Mouse (Mus musculus) myocyte (in vitro differentiated cells): ENCODE data around the gene Slu7. TPM values are rescaled to one million over a fixed set of nuclear protein-coding genes. Genes with fewer than 3 reads are reported as not detected.

Source experiments
- H3K27me3 ChIP-seq: one replicate; pipeline ENCODE4 v1.6.1; 2011; ENCODE audit not compliant: control insufficient read depth, insufficient read depth, insufficient read length
- H3K36me3 ChIP-seq: one replicate; pipeline ENCODE4 v1.6.1; 2011; ENCODE audit not compliant: control insufficient read depth, insufficient read depth
- H3K4me2 ChIP-seq: one replicate; pipeline ENCODE4 v1.6.1; 2011; ENCODE audit warnings: low read depth, control low read depth
- H3K4me3 ChIP-seq: one replicate; pipeline ENCODE4 v1.5.1; 2011; ENCODE audit warnings: mild to moderate bottlenecking, control low read depth, moderate library complexity
- H3K79me2 ChIP-seq: one replicate; pipeline ENCODE4 v1.6.1; 2011; ENCODE audit not compliant: control insufficient read depth, insufficient read depth
- H3ac ChIP-seq: one replicate; pipeline ENCODE4 v1.6.1; 2011; ENCODE audit not compliant: control insufficient read depth, insufficient read length
- CEBPB ChIP-seq: IDR thresholded peaks from 2 replicates; pipeline ENCODE4 v1.6.1; 2011; ENCODE audit warnings: mild to moderate bottlenecking, moderate library complexity; ENCODE audit not compliant: poor library complexity, insufficient read depth, severe bottlenecking
- E2F4 ChIP-seq: IDR thresholded peaks from one replicate; pipeline ENCODE4 v1.6.1; 2011; ENCODE audit warnings: mild to moderate bottlenecking, control low read depth, moderate library complexity; ENCODE audit not compliant: insufficient read depth
- MAX ChIP-seq: IDR thresholded peaks from one replicate; pipeline ENCODE4 v1.6.1; 2011; ENCODE audit warnings: low read depth, mild to moderate bottlenecking, control low read depth
- MYOD1 ChIP-seq, 3 experiments: IDR thresholded peaks; one replicate each; pipeline ENCODE4 v1.6.1; 2011; ENCODE audit warnings: control low read depth in 2 of 3, low read depth in 2 of 3, mild to moderate bottlenecking in 2 of 3, moderate library complexity in 1 of 3; ENCODE audit not compliant: insufficient read length in 2 of 3, control insufficient read depth in 1 of 3
- MYOG ChIP-seq, 3 experiments: IDR thresholded peaks; one replicate each; pipeline ENCODE4 v1.6.1; 2011; ENCODE audit warnings: control low read depth in 2 of 3, low read depth in 2 of 3, mild to moderate bottlenecking in 2 of 3; ENCODE audit not compliant: insufficient read length in 2 of 3, control insufficient read depth in 1 of 3, insufficient read depth in 1 of 3
- POLR2A ChIP-seq: IDR thresholded peaks from one replicate; pipeline ENCODE4 v1.6.1; 2011; ENCODE audit warnings: low read depth, mild to moderate bottlenecking, control low read depth, moderate library complexity; ENCODE audit not compliant: insufficient read length
- POLR2AphosphoS2 ChIP-seq: IDR thresholded peaks from one replicate; pipeline ENCODE4 v1.6.1; 2011; ENCODE audit warnings: low read depth, control low read depth; ENCODE audit not compliant: insufficient read length
- REST ChIP-seq: IDR thresholded peaks from one replicate; pipeline ENCODE4 v1.6.1; 2011; ENCODE audit warnings: mild to moderate bottlenecking, control low read depth, moderate library complexity; ENCODE audit not compliant: insufficient read depth, insufficient read length
- SRF ChIP-seq: IDR thresholded peaks from one replicate; pipeline ENCODE4 v1.6.1; 2011; ENCODE audit warnings: low read depth; ENCODE audit not compliant: control insufficient read depth, insufficient read length
- TCF12 ChIP-seq: IDR thresholded peaks from one replicate; pipeline ENCODE4 v1.6.1; 2011; ENCODE audit warnings: mild to moderate bottlenecking, control low read depth; ENCODE audit not compliant: poor library complexity, insufficient read depth, severe bottlenecking
- TCF3 ChIP-seq: IDR thresholded peaks from one replicate; pipeline ENCODE4 v1.6.1; 2011; ENCODE audit warnings: low read depth, control low read depth; ENCODE audit not compliant: insufficient read length
- USF1 ChIP-seq: IDR thresholded peaks from one replicate; pipeline ENCODE4 v1.6.1; 2011; ENCODE audit warnings: low read depth, mild to moderate bottlenecking, control low read depth, moderate library complexity
- polyA plus RNA-seq: library from polyadenylated mRNA; unstranded; fragments of >200 nt; fragmentation: generic; extraction: Trizol; gene quantifications from one replicate; pipeline ENCODE4 v1.2.1, GENCODE M21; 2012; ENCODE audit warnings: missing spikeins

The Slu7 gene
- polyA plus RNA-seq, 1 experiment, result 22.0 TPM

DNA sequence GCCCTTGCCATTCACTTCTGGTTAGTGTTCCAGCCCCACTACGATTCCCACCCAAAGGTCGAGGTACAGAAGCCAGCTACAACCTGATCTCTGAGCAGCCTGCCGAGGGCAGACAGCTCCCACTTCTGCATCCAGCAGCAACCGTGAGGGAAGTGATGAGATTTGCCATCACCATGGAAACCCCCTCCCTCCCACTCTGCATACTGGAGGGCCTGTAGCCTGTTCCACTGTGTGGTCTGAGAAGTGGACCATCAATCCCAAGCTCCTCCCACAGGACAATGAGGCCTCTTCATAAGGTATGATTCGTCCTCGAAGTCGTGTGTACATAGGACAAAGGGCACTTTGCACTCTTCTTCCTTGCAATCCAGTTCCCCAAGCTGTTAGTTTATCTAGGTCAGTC is 16.3 kb upstream of the Slu7 start:
- TF ChIP-seq TCF12, result no peak
- no peak for TF ChIP-seq MAX
- TF ChIP-seq REST, result no peak
- no peak for TF ChIP-seq MYOG (IDR thresholded peaks at IDR 0.05; ENCODE audit: control insufficient read depth in 1 of 3, insufficient read depth in 1 of 3, insufficient read length in 2 of 3, low read depth in 2 of 3)
- no peak for TF ChIP-seq E2F4
- no peak for TF ChIP-seq CEBPB
- Histone ChIP-seq H3K4me2 (no peak overlapping the region), H3K27me3 (no peaks in the 10 kb centered on the region), H3K4me3 (no peak overlapping the region), H3K79me2 (no peaks in the 10 kb centered on the region), H3K36me3 (no peaks in the 10 kb centered on the region), H3ac (no peak overlapping the region)

DNA sequence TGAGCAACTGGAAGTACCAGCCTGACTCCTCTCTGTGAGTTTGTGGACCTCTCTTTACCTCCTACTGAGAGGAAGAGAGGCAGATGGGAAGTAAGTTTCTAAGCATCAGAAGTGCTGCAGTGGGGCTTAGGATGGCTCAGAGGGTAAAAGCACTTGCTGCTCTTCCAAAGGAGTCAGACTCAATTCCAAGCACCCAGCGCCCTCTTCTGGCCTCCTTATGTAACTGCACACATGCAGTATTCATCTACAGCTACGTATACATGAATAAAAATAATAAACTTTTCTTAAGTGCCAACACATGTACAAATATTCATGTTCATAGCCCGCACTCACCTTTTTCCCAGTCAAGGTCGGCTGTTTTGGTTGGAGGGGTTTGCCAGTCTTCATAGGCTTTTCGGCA is 9.2 kb upstream of the Slu7 start:
- Histone ChIP-seq H3ac (no peak overlapping the region), H3K4me2 (no peak overlapping the region), H3K36me3 (peaks cover 5% of the 10 kb centered on the region), H3K79me2 (peaks cover 9% of the 10 kb centered on the region), H3K4me3 (peak overlapping the region; percentile 53), H3K27me3 (no peaks in the 10 kb centered on the region)
- TF ChIP-seq USF1 (no peak), MYOG (IDR thresholded peaks at IDR 0.05; ENCODE audit: control insufficient read depth in 1 of 3, insufficient read depth in 1 of 3, insufficient read length in 2 of 3, low read depth in 2 of 3) (no peak), SRF (no peak), TCF12 (no peak), POLR2AphosphoS2 (no peak), CEBPB (no peak), REST (no peak), E2F4 (no peak), TCF3 (no peak), POLR2A (no peak), MYOD1 (IDR thresholded peaks at IDR 0.05; ENCODE audit: control insufficient read depth in 1 of 3, insufficient read length in 2 of 3, low read depth in 2 of 3) (no peak), MAX (no peak)

DNA sequence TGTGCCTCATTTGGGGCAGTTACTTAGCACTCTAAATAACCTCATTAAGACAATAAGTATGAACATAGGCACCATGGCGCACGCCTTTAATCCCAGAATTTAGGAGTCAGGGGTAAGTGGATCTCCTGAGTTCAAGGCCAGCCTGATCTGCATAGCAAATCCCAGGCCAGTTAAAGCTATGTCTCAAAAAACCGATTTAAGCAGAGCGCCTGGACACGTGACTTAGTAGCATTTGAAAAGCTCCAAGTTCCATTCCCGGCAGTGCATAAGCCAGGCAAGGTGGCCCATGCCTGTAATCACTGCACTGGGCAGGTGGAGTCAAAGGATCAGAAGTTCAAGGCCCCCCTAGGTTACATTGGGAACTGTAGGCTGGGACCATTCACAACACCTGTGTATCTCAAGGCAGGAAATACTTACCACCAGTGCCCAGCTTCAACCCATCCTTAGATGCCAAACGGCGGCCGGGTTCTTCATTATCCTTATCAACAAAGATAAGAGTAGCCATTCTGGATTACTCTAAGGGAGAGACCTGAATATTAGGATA is 8.3 kb upstream of the Slu7 start:
- H3K27me3 ChIP-seq, result no peaks in the 10 kb centered on the region
- peaks cover 5% of the 10 kb centered on the region for H3K36me3 ChIP-seq
- peak overlapping the region; percentile 53 for H3K4me3 ChIP-seq
- peak overlapping the region; percentile 74 for H3K4me2 ChIP-seq
- TF ChIP-seq E2F4 (no peak), POLR2A (no peak), MYOG (IDR thresholded peaks at IDR 0.05; ENCODE audit: control insufficient read depth in 1 of 3, insufficient read depth in 1 of 3, insufficient read length in 2 of 3, low read depth in 2 of 3) (no peak), TCF12 (no peak), USF1 (no peak), CEBPB (no peak), REST (no peak), MAX (no peak), POLR2AphosphoS2 (no peak), SRF (no peak), TCF3 (no peak), MYOD1 (IDR thresholded peaks at IDR 0.05; ENCODE audit: control insufficient read depth in 1 of 3, insufficient read length in 2 of 3, low read depth in 2 of 3) (no peak)
- peaks cover 9% of the 10 kb centered on the region for H3K79me2 ChIP-seq
- H3ac ChIP-seq, result no peak overlapping the region

DNA sequence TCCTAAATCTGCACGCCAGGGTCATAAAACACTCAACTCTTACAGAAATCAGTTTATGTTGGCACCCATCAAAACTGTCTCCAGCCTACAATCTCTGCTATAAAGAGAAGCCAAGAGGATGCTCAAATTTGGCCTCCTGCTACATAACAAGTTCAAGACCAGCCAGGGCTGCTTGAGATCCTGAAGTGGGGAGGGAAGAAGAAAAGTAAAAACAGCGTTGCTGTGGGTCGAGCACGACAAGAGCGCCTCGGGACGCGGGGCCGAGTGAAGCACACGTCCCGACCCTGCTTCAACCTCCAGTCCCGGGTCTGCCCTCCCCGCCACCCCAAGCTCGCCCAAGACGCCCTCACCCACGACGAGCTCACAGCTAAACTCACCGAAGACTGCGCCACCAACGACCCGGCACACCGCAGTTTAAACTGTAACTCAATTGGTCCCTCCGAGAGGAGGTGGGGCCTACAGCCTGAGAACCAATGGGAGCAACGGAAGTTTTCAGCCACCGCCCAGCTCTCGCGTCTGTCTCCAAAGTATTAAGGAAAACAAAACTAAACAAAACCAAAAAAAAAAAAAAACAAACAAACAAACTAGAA is 7.6 kb upstream of the Slu7 start, which contains the start of gene Pttg1:
Pttg1 (minus strand) TSS at position 428 of the 590 bp plus-strand sequence.
- Histone ChIP-seq H3K4me2 (peak within 1 kb of the TSS; percentile 74), H3K27me3 (no peaks in the 10 kb centered on the region), H3ac (no peak within 1 kb of the TSS), H3K79me2 (peaks cover 9% of the 10 kb centered on the region), H3K36me3 (peaks cover 5% of the 10 kb centered on the region), H3K4me3 (peak within 1 kb of the TSS; percentile 53)
- TF ChIP-seq E2F4 (peak; percentile 75), POLR2AphosphoS2 (peak; percentile 95), POLR2A (peak; percentile 92), MYOG (IDR thresholded peaks at IDR 0.05; ENCODE audit: control insufficient read depth in 1 of 3, insufficient read depth in 1 of 3, insufficient read length in 2 of 3, low read depth in 2 of 3) (no peak), TCF12 (no peak)

DNA sequence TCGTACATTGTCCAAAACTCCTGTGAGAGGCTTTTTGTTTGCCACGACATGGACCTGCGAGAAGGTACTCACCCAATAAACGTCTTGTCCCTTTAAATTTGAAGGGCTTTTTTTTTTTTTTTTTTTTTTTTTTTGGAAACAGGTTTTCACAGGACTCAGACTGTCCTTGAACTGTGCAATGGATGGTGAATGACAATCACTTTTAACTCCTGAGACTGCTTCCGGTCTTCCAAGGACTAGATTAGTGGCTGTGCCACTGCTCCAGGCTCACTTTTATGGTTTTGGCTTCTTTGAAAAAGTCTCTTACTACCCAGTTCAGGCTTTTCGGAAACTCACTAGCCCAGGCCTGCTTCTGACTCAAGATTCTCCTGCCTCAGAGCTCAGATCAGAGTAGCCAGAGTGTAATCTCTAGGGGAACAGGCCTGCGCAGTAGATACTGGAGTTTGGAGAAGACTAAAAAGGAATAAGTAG is 7.1 kb upstream of the Slu7 start:
- H3K4me3 ChIP-seq, result peak overlapping the region; percentile 53
- H3K79me2 ChIP-seq, result peaks cover 9% of the 10 kb centered on the region
- peaks cover 5% of the 10 kb centered on the region for H3K36me3 ChIP-seq
- TF ChIP-seq MAX (no peak), E2F4 (no peak), POLR2A (no peak), POLR2AphosphoS2 (no peak), MYOG (IDR thresholded peaks at IDR 0.05; ENCODE audit: control insufficient read depth in 1 of 3, insufficient read depth in 1 of 3, insufficient read length in 2 of 3, low read depth in 2 of 3) (no peak), SRF (no peak), USF1 (no peak), TCF3 (no peak), REST (no peak), TCF12 (no peak), MYOD1 (IDR thresholded peaks at IDR 0.05; ENCODE audit: control insufficient read depth in 1 of 3, insufficient read length in 2 of 3, low read depth in 2 of 3) (no peak), CEBPB (no peak)
- H3ac ChIP-seq, result no peak overlapping the region
- H3K27me3 ChIP-seq, result no peaks in the 10 kb centered on the region
- H3K4me2 ChIP-seq, result peak overlapping the region; percentile 69
